Mouse (Mus musculus): ENCODE measurements at regions not wholly inside any gene's neighbourhood (a gene's known extent, or its start where the extent isn't known, plus 50 kb on each side); places are given as distances from the start of the nearest gene placed in this dataset.

GRCm38 (mm10) chr12:112277511-112277910, 131.5 kb downstream of the Kif26a start:
- H3K27me3 ChIP-seq (ENCODE audit: control insufficient read depth, insufficient read depth, insufficient read length), result peaks cover 8% of the 10 kb centered on the region
- TF ChIP-seq MYOG (IDR thresholded peaks at IDR 0.05; ENCODE audit: control insufficient read depth in 1 of 3, insufficient read depth in 1 of 3, insufficient read length in 2 of 3, low read depth in 2 of 3) (no peak), TCF3 (IDR thresholded peaks at IDR 0.05; ENCODE audit: insufficient read length, low read depth) (no peak), USF1 (IDR thresholded peaks at IDR 0.05; ENCODE audit: low read depth) (no peak), REST (IDR thresholded peaks at IDR 0.05; ENCODE audit: insufficient read depth, insufficient read length) (no peak), MAX (IDR thresholded peaks at IDR 0.05; ENCODE audit: low read depth) (no peak), MYOD1 (IDR thresholded peaks at IDR 0.05; ENCODE audit: control insufficient read depth in 1 of 3, insufficient read length in 2 of 3, low read depth in 2 of 3) (no peak), TCF12 (IDR thresholded peaks at IDR 0.05; ENCODE audit: insufficient read depth, poor library complexity, severe bottlenecking) (no peak)

GRCm38 (mm10) chr12:112285096-112285495, 139.1 kb downstream of the Kif26a start:
- no peak overlapping the region for H3ac ChIP-seq (ENCODE audit: control insufficient read depth, insufficient read length)
- H3K4me3 ChIP-seq, result no peak overlapping the region
- no peak overlapping the region for H3K4me2 ChIP-seq (ENCODE audit: low read depth)
- no peak for TF ChIP-seq TCF12 (IDR thresholded peaks at IDR 0.05; ENCODE audit: insufficient read depth, poor library complexity, severe bottlenecking)
- TF ChIP-seq USF1 (IDR thresholded peaks at IDR 0.05; ENCODE audit: low read depth), result no peak
- TF ChIP-seq MAX (IDR thresholded peaks at IDR 0.05; ENCODE audit: low read depth), result no peak
- no peak for TF ChIP-seq POLR2AphosphoS2 (IDR thresholded peaks at IDR 0.05; ENCODE audit: insufficient read length, low read depth)
- TF ChIP-seq POLR2A (IDR thresholded peaks at IDR 0.05; ENCODE audit: insufficient read length, low read depth), result no peak
- TF ChIP-seq CEBPB (IDR thresholded peaks at IDR 0.05; ENCODE audit: insufficient read depth, poor library complexity, severe bottlenecking), result no peak
- no peak for TF ChIP-seq E2F4 (IDR thresholded peaks at IDR 0.05; ENCODE audit: insufficient read depth)
- TF ChIP-seq REST (IDR thresholded peaks at IDR 0.05; ENCODE audit: insufficient read depth, insufficient read length), result no peak
- TF ChIP-seq SRF (IDR thresholded peaks at IDR 0.05; ENCODE audit: control insufficient read depth, insufficient read length, low read depth), result no peak
- no peak for TF ChIP-seq TCF3 (IDR thresholded peaks at IDR 0.05; ENCODE audit: insufficient read length, low read depth)
- no peak for TF ChIP-seq MYOD1 (IDR thresholded peaks at IDR 0.05; ENCODE audit: control insufficient read depth in 1 of 3, insufficient read length in 2 of 3, low read depth in 2 of 3)
- H3K27me3 ChIP-seq (ENCODE audit: control insufficient read depth, insufficient read depth, insufficient read length), result peaks cover 28% of the 10 kb centered on the region
- no peaks in the 10 kb centered on the region for H3K36me3 ChIP-seq (ENCODE audit: control insufficient read depth, insufficient read depth)
- no peaks in the 10 kb centered on the region for H3K79me2 ChIP-seq (ENCODE audit: control insufficient read depth, insufficient read depth)

More at GRCm38 (mm10) chr12:112277511-112277910, 131.5 kb downstream of the Kif26a start:
- Histone ChIP-seq H3K79me2 (ENCODE audit: control insufficient read depth, insufficient read depth) (no peaks in the 10 kb centered on the region), H3K4me2 (ENCODE audit: low read depth) (no peak overlapping the region), H3K4me3 (no peak overlapping the region), H3ac (ENCODE audit: control insufficient read depth, insufficient read length) (no peak overlapping the region), H3K36me3 (ENCODE audit: control insufficient read depth, insufficient read depth) (no peaks in the 10 kb centered on the region)

- no peaks in the 10 kb centered on the region for H3K79me2 ChIP-seq (ENCODE audit: control insufficient read depth, insufficient read depth)
- no peak overlapping the region for H3K4me2 ChIP-seq (ENCODE audit: low read depth)
- no peaks in the 10 kb centered on the region for H3K36me3 ChIP-seq (ENCODE audit: control insufficient read depth, insufficient read depth)
- H3K27me3 ChIP-seq (ENCODE audit: control insufficient read depth, insufficient read depth, insufficient read length), result peaks cover 48% of the 10 kb centered on the region
- H3K4me3 ChIP-seq, result no peak overlapping the region
- no peak overlapping the region for H3ac ChIP-seq (ENCODE audit: control insufficient read depth, insufficient read length)
- no peak for TF ChIP-seq MYOD1 (IDR thresholded peaks at IDR 0.05; ENCODE audit: control insufficient read depth in 1 of 3, insufficient read length in 2 of 3, low read depth in 2 of 3)
- TF ChIP-seq SRF (IDR thresholded peaks at IDR 0.05; ENCODE audit: control insufficient read depth, insufficient read length, low read depth), result no peak
- no peak for TF ChIP-seq E2F4 (IDR thresholded peaks at IDR 0.05; ENCODE audit: insufficient read depth)
These were observed 142.8 kb downstream of the Kif26a start for GRCm38 (mm10) chr12:112288786-112289185.

GRCm38 (mm10) chr12:112290299-112290698, 144.3 kb downstream of the Kif26a start:
- Histone ChIP-seq H3K36me3 (ENCODE audit: control insufficient read depth, insufficient read depth) (no peaks in the 10 kb centered on the region), H3ac (ENCODE audit: control insufficient read depth, insufficient read length) (no peak overlapping the region), H3K79me2 (ENCODE audit: control insufficient read depth, insufficient read depth) (no peaks in the 10 kb centered on the region), H3K4me3 (no peak overlapping the region), H3K4me2 (ENCODE audit: low read depth) (no peak overlapping the region), H3K27me3 (ENCODE audit: control insufficient read depth, insufficient read depth, insufficient read length) (peaks cover 44% of the 10 kb centered on the region)
- TF ChIP-seq TCF12 (IDR thresholded peaks at IDR 0.05; ENCODE audit: insufficient read depth, poor library complexity, severe bottlenecking) (no peak), CEBPB (IDR thresholded peaks at IDR 0.05; ENCODE audit: insufficient read depth, poor library complexity, severe bottlenecking) (no peak), E2F4 (IDR thresholded peaks at IDR 0.05; ENCODE audit: insufficient read depth) (no peak), POLR2A (IDR thresholded peaks at IDR 0.05; ENCODE audit: insufficient read length, low read depth) (no peak), SRF (IDR thresholded peaks at IDR 0.05; ENCODE audit: control insufficient read depth, insufficient read length, low read depth) (no peak), TCF3 (IDR thresholded peaks at IDR 0.05; ENCODE audit: insufficient read length, low read depth) (no peak), MYOG (IDR thresholded peaks at IDR 0.05; ENCODE audit: control insufficient read depth in 1 of 3, insufficient read depth in 1 of 3, insufficient read length in 2 of 3, low read depth in 2 of 3) (no peak), MAX (IDR thresholded peaks at IDR 0.05; ENCODE audit: low read depth) (no peak), USF1 (IDR thresholded peaks at IDR 0.05; ENCODE audit: low read depth) (no peak)

GRCm38 (mm10) chr12:112291748-112292561, 145.9 kb downstream of the Kif26a start:
- H3ac ChIP-seq (ENCODE audit: control insufficient read depth, insufficient read length), result no peak overlapping the region
- peaks cover 41% of the 10 kb centered on the region for H3K27me3 ChIP-seq (ENCODE audit: control insufficient read depth, insufficient read depth, insufficient read length)
- TF ChIP-seq USF1 (IDR thresholded peaks at IDR 0.05; ENCODE audit: low read depth) (no peak), TCF3 (IDR thresholded peaks at IDR 0.05; ENCODE audit: insufficient read length, low read depth) (no peak), CEBPB (IDR thresholded peaks at IDR 0.05; ENCODE audit: insufficient read depth, poor library complexity, severe bottlenecking) (no peak), POLR2A (IDR thresholded peaks at IDR 0.05; ENCODE audit: insufficient read length, low read depth) (no peak)
- H3K79me2 ChIP-seq (ENCODE audit: control insufficient read depth, insufficient read depth), result no peaks in the 10 kb centered on the region
- no peaks in the 10 kb centered on the region for H3K36me3 ChIP-seq (ENCODE audit: control insufficient read depth, insufficient read depth)
- no peak overlapping the region for H3K4me3 ChIP-seq
- no peak overlapping the region for H3K4me2 ChIP-seq (ENCODE audit: low read depth)

Data from myocyte (in vitro differentiated cells).